Mouse (Mus musculus) adrenal gland, adult (tissue): Measurements from ENCODE around the gene Itprip.
"Not testable (repeated sequence)": the region's sequence is repeated elsewhere in the genome, so short reads cannot be mapped to it uniquely, and the experiment has no call there.

Experiments
- DNase-seq, 2 experiments: peaks; one replicate each; pipeline ENCODE4 v3.0.0; 2022 to 2023; ENCODE audit warnings: low spot score in 1 of 2; ENCODE audit not compliant: inconsistent age in 2 of 2

Gene Itprip

DNA sequence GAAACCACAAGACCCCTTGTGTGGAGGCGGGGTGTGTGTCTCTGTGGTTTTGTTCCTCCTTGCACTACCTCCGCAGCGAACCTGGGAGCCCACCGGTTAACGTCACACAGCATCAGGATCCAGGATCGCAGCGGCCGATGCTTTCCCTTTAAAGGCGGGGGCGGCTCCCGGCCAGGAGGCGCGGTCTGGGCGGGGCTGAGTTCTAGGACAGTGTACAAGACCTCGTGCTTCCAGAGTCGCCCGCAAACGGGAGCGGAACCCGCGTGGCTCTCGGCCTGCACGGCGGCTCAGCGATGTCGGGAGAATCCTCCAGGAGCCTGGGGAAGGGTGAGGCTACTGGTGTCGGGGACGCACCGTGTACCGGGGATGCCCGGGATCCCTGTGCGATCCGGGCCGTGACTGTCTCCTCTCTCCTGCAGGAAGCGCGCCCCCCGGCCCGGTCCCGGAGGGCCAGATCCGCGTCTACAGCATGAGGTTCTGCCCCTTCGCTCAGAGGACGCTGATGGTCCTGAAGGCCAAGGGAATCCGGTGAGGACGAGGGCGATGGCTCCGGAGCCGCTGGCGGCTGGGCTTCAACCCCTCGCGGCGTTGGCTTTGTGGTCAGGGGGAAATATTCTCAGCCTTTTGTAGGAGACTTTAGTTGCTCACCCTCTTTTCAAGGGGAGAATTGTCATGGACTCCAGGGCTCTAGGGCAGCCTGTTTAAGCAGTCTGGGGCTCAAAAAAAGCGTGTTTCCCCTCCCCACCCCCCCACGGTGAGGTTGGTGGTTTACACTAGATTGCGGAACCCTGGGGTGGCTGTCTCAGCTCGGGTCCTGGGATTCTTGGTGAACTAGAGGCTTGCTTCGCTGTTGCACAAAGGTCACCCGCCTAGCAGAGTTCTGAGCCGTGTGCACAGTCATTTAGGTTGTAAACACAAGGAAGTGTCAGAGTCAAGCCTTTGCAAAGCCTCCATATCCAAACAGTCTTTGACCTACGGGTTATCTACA lies 64.0 kb downstream of the Itprip start, which contains the start of gene Gsto1:
Gene Gsto1 (plus strand): TSS at position 175 of the 988 bp plus-strand sequence.
- peak; percentile 92 to 97 for DNase-seq

DNA sequence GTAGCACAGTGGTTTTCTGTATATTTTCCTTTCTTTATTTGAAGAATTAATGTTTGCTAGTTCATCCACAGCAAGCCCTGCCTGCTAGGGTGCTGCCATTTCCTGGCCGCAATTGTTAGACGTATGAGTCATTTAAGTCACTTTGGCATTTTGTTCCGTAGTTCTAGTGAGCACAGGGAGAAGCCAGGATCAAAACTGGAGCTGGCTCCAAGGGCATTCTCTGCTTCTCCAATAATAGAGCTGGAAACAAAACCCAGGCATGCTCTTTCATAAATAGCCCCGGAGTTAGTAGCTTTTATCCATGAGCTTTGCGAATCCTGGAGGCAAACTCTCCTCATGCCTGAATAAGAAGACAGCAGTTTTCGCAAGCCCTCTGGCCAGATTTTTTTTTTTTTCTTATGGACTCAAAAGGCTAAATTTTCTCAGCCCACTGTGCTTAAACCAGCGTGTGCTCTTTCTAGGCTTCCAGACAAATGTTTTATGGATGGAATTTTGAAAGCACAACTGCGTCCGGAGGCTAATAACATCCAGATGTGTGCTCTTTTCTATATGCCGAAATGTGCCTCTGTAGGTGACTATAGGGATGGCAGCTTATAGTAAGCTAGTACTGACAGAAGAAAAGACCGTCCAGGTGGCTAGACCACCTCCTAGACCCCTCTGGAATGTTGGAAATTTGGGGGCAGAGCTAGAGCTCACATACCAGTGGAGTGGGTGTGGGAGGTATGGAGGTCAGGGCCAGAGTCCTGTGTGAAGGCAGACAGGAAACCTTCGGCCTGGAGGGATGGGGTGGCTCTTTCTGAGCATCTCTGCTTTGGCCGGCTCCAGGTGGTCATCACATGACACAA lies 64.9 kb downstream of the Itprip start:
- peak; percentile 49 to 73 for DNase-seq

DNA sequence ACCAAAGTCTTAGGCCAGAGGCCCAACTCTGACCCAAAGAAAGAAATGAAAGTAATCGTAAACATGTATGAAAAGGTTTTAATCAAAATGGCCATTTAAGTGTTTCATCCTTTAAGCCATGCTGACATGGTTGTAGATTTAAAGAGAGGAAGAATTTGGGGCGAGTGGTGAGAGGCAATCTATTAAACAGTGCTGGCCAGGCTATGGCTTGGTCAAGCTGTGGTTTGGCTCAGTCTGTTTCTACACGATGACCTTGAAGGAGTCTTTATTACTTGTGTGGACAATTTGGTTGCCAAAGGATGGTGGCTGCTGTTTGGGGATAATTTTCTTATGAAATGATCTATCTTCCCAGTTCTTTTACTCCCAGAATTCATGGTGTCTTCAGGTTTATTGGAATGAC lies 66.0 kb downstream of the Itprip start:
- DNase-seq, result no peak

DNA sequence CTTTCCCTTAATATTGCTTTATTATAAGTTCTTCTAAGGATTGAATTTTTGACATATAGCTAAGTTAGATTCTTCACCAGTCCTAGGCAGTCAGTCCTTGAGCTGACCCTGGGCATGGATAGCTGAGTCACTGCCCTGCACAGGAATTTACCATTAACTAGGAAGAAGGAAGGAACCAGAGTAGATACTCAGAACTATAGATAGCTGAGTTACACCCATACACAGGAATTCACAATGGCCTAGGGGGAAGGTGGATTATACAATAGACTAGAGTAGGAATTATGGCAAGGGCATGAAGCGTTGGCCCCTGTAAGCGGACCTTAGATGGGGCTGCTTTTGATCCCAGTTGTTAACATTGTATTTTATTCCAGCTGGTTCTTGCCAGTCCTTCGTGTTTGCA lies 67.0 kb downstream of the Itprip start:
- not testable (repeated sequence) for DNase-seq

DNA sequence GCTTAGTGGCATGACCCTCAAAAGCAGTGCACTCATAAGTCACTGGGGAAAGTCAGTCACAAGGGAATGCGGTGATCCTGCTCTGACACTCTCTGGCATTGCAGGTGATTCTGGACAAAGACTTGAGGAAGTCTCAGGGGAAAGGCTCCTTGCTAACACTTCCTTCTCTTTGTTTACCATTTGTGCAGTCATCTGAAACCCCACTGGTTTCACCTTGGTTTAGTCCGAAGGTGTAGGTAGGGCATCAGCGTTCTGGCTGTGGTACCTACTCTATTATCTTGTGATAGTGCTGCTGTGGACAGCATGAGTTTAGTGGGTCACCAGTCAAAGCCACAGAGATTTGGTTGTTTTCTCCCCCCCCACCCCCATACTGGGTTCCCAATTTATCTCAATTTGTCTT lies 69.4 kb downstream of the Itprip start:
- DNase-seq, result no peak
